Mouse (Mus musculus) adipocyte (in vitro differentiated cells): Measurements from ENCODE around the gene Nhlrc2.
"Not testable (repeated sequence)": the region's sequence is repeated elsewhere in the genome, so short reads cannot be mapped to it uniquely, and the experiment has no call there.

Experiments used
- DNase-seq: peaks from one replicate; pipeline ENCODE4 v3.0.0-alpha.2; 2016; ENCODE audit warnings: low spot score

Gene Nhlrc2

GRCm38 (mm10) chr19:56548230-56549032 lies at the start of gene Nhlrc2:
Gene Nhlrc2, plus strand, starts transcription at chr19:56548261.
- DNase-seq = peak; percentile 93

GRCm38 (mm10) chr19:56503069-56503468 lies 45.0 kb upstream of the Nhlrc2 start:
- not testable (repeated sequence) for DNase-seq

GRCm38 (mm10) chr19:56503525-56503924 lies 44.5 kb upstream of the Nhlrc2 start:
- not testable (repeated sequence) for DNase-seq

GRCm38 (mm10) chr19:56511207-56511606 lies 36.9 kb upstream of the Nhlrc2 start:
- not testable (repeated sequence) for DNase-seq

GRCm38 (mm10) chr19:56513527-56513926 lies 34.5 kb upstream of the Nhlrc2 start:
- not testable (repeated sequence) for DNase-seq

GRCm38 (mm10) chr19:56519408-56519807 lies 28.7 kb upstream of the Nhlrc2 start:
- not testable (repeated sequence) for DNase-seq

GRCm38 (mm10) chr19:56530529-56530928 lies 17.5 kb upstream of the Nhlrc2 start:
- not testable (repeated sequence) for DNase-seq

GRCm38 (mm10) chr19:56531251-56531650 lies 16.8 kb upstream of the Nhlrc2 start:
- no peak for DNase-seq

GRCm38 (mm10) chr19:56533291-56534071 lies 14.6 kb upstream of the Nhlrc2 start:
- no peak for DNase-seq

- DNase-seq = no peak
Measured at GRCm38 (mm10) chr19:56534337-56534736, 13.7 kb upstream of the Nhlrc2 start.

GRCm38 (mm10) chr19:56535064-56535463 lies 13.0 kb upstream of the Nhlrc2 start:
- peak; percentile 82 for DNase-seq

- no peak for DNase-seq
Measured at GRCm38 (mm10) chr19:56535765-56536164, 12.3 kb upstream of the Nhlrc2 start.

- DNase-seq = no peak
Measured at GRCm38 (mm10) chr19:56543320-56543719, 4.7 kb upstream of the Nhlrc2 start.

- no peak for DNase-seq
Measured at GRCm38 (mm10) chr19:56544681-56545388, 3.2 kb upstream of the Nhlrc2 start.

GRCm38 (mm10) chr19:56546031-56546430 lies 2.0 kb upstream of the Nhlrc2 start:
- DNase-seq = no peak

GRCm38 (mm10) chr19:56547456-56548229 lies 418 bp upstream of the Nhlrc2 start, which contains the start of gene Dclre1a:
Gene Dclre1a, minus strand, starts transcription at chr19:56548222.
- peak; percentile 39 for DNase-seq

- DNase-seq = peak; percentile 55
Measured at GRCm38 (mm10) chr19:56549033-56549680, 1.1 kb downstream of the Nhlrc2 start.

- DNase-seq = no peak
Measured at GRCm38 (mm10) chr19:56553177-56553576, 5.1 kb downstream of the Nhlrc2 start.

GRCm38 (mm10) chr19:56555972-56556371 lies 7.9 kb downstream of the Nhlrc2 start:
- DNase-seq = peak; percentile 36

- DNase-seq = no peak
Measured at GRCm38 (mm10) chr19:56562433-56563138, 14.5 kb downstream of the Nhlrc2 start.
